Mouse (Mus musculus) MEL (cell line): ENCODE measurements around the gene Blm. TPM values are rescaled to one million over a fixed set of nuclear protein-coding genes. Genes with fewer than 3 reads are reported as not detected.

Experiments
- DNase-seq: peaks from one replicate; pipeline ENCODE4 v3.0.0; 2011; ENCODE audit warnings: low read depth, low spot score
- H3K27ac ChIP-seq: 2 replicates; pipeline ENCODE4 v1.5.1; 2012; ENCODE audit warnings: low read depth, mild to moderate bottlenecking, control low read depth, low read length, moderate library complexity; ENCODE audit not compliant: control insufficient read depth
- H3K27me3 ChIP-seq, 2 experiments: fragments of 150-350 bp in 1 of 2; sonication (generic) in 1 of 2; 2 replicates each; pipeline ENCODE4 v1.6.1; 2012; ENCODE audit warnings: low read length in 2 of 2, mild to moderate bottlenecking in 2 of 2, improper control_type of control experiment in 1 of 2, moderate library complexity in 1 of 2; ENCODE audit not compliant: insufficient read depth in 2 of 2, control insufficient read depth in 1 of 2
- H3K36me3 ChIP-seq, 2 experiments: 2 replicates each; pipeline ENCODE4 v1.6.1; 2012 to 2014; ENCODE audit warnings: low read length in 2 of 2, improper control_type of control experiment in 1 of 2, inconsistent platforms in 1 of 2, mild to moderate bottlenecking in 1 of 2; ENCODE audit not compliant: insufficient read depth in 2 of 2, control insufficient read depth in 1 of 2
- H3K4me1 ChIP-seq, 2 experiments: fragments of 150-350 bp in 1 of 2; sonication (generic) in 1 of 2; 2 replicates each; pipeline ENCODE4 v1.6.1; 2012; ENCODE audit warnings: low read length in 2 of 2, improper control_type of control experiment in 1 of 2, mild to moderate bottlenecking in 1 of 2; ENCODE audit not compliant: insufficient read depth in 2 of 2, control insufficient read depth in 1 of 2
- H3K4me3 ChIP-seq, 2 experiments: fragments of 150-350 bp in 1 of 2; sonication (generic) in 1 of 2; 2 replicates each; pipeline ENCODE4 v1.5.1; 2012; ENCODE audit warnings: low read depth in 2 of 2, low read length in 2 of 2, mild to moderate bottlenecking in 2 of 2, moderate library complexity in 2 of 2, control low read depth in 1 of 2, improper control_type of control experiment in 1 of 2; ENCODE audit not compliant: control insufficient read depth in 1 of 2, insufficient read depth in 1 of 2
- H3K79me2 ChIP-seq: 2 replicates; pipeline ENCODE4 v1.6.1; 2012; ENCODE audit warnings: mild to moderate bottlenecking, low read length, moderate library complexity; ENCODE audit not compliant: control insufficient read depth, poor library complexity, insufficient read depth
- H3K9ac ChIP-seq: 2 replicates; pipeline ENCODE4 v1.6.1; 2012; ENCODE audit warnings: low read depth, mild to moderate bottlenecking, control low read depth, low read length, moderate library complexity; ENCODE audit not compliant: control insufficient read depth, poor library complexity, severe bottlenecking
- H3K9me3 ChIP-seq: fragments of 150-350 bp; sonication (generic); replicated peaks from 2 replicates; pipeline ENCODE4 v1.6.1; 2012; ENCODE audit warnings: mild to moderate bottlenecking, low read length, improper control_type of control experiment, moderate library complexity; ENCODE audit not compliant: insufficient read depth
- BHLHE40 ChIP-seq: IDR thresholded peaks from 2 replicates; pipeline ENCODE4 v1.6.1; 2012; ENCODE audit warnings: low read depth, mild to moderate bottlenecking, inconsistent platforms, low read length, improper control_type of control experiment, borderline replicate concordance
- CHD2 ChIP-seq: IDR thresholded peaks from 2 replicates; pipeline ENCODE4 v1.6.1; 2011; ENCODE audit warnings: low read length, improper control_type of control experiment
- E2F4 ChIP-seq: IDR thresholded peaks from 2 replicates; pipeline ENCODE4 v1.6.1; 2011; ENCODE audit warnings: low read depth, low read length, improper control_type of control experiment, borderline replicate concordance
- ELF1 ChIP-seq: IDR thresholded peaks from 2 replicates; pipeline ENCODE4 v1.6.1; 2014; ENCODE audit warnings: low read depth, mild to moderate bottlenecking, inconsistent platforms, low read length, improper control_type of control experiment, moderate library complexity
- ETS1 ChIP-seq: IDR thresholded peaks from 2 replicates; pipeline ENCODE4 v1.6.1; 2012; ENCODE audit warnings: low read depth, mild to moderate bottlenecking, inconsistent platforms, low read length, improper control_type of control experiment, moderate library complexity
- GABPA ChIP-seq: IDR thresholded peaks from 2 replicates; pipeline ENCODE4 v1.6.1; 2012; ENCODE audit warnings: low read depth, mild to moderate bottlenecking, inconsistent platforms, low read length, improper control_type of control experiment, moderate library complexity
- KAT2A ChIP-seq: conservative IDR thresholded peaks from 2 replicates; pipeline ENCODE4 v1.6.1; 2012; ENCODE audit warnings: low read depth, low read length, improper control_type of control experiment, inconsistent platforms
- MAX ChIP-seq: IDR thresholded peaks from 2 replicates; pipeline ENCODE4 v1.6.1; 2011; ENCODE audit warnings: low read length, improper control_type of control experiment
- MXI1 ChIP-seq: IDR thresholded peaks from 2 replicates; pipeline ENCODE4 v1.6.1; 2011; ENCODE audit warnings: mild to moderate bottlenecking, low read depth, low read length, improper control_type of control experiment
- MYB ChIP-seq: IDR thresholded peaks from 2 replicates; pipeline ENCODE4 v1.6.1; 2011; ENCODE audit warnings: mild to moderate bottlenecking, low read depth, low read length, improper control_type of control experiment
- POLR2A ChIP-seq, 2 experiments: IDR thresholded peaks; 2 replicates each; pipeline ENCODE4 v1.6.1; 2011 to 2012; ENCODE audit warnings: low read length in 2 of 2, mild to moderate bottlenecking in 2 of 2, control low read depth in 1 of 2, improper control_type of control experiment in 1 of 2, low read depth in 1 of 2, moderate library complexity in 1 of 2; ENCODE audit not compliant: control insufficient read depth in 1 of 2, insufficient read depth in 1 of 2, poor library complexity in 1 of 2
- POLR2AphosphoS2 ChIP-seq: IDR thresholded peaks from 2 replicates; pipeline ENCODE4 v1.6.1; 2011; ENCODE audit warnings: low read length, improper control_type of control experiment
- POLR2AphosphoS5 ChIP-seq: IDR thresholded peaks from 2 replicates; pipeline ENCODE4 v1.6.1; 2012; ENCODE audit warnings: low read depth, borderline replicate concordance, mild to moderate bottlenecking, inconsistent platforms, low read length, moderate library complexity, mixed read lengths
- SIN3A ChIP-seq: IDR thresholded peaks from 2 replicates; pipeline ENCODE4 v1.6.1; 2012; ENCODE audit warnings: low read length, improper control_type of control experiment, inconsistent platforms
- TBP ChIP-seq: IDR thresholded peaks from 2 replicates; pipeline ENCODE4 v1.8.0; 2011; ENCODE audit warnings: low read depth, low read length, improper control_type of control experiment
- TCF12 ChIP-seq: IDR thresholded peaks from 2 replicates; pipeline ENCODE4 v1.6.1; 2014; ENCODE audit warnings: low read depth, mild to moderate bottlenecking, inconsistent platforms, low read length, improper control_type of control experiment, moderate library complexity
- ZKSCAN1 ChIP-seq: IDR thresholded peaks from 2 replicates; pipeline ENCODE4 v1.6.1; 2012; ENCODE audit warnings: low read depth, mild to moderate bottlenecking, inconsistent platforms, low read length, improper control_type of control experiment, moderate library complexity
- ZNF384 ChIP-seq: IDR thresholded peaks from 2 replicates; pipeline ENCODE4 v1.6.1; 2012; ENCODE audit warnings: low read depth, mild to moderate bottlenecking, inconsistent platforms, low read length, improper control_type of control experiment
- polyA plus RNA-seq, 2 experiments: library from polyadenylated mRNA; stranded (reverse) in 1 of 2; unstranded in 1 of 2; fragments of >175 nt in 1 of 2; fragments of >200 nt in 1 of 2; gene quantifications; 2 replicates each; pipeline versions ENCODE4 v1.2.1 to v1.2.4; 2012; ENCODE audit warnings: low replicate concordance in 2 of 2, low read depth in 1 of 2; ENCODE audit not compliant: insufficient read length in 2 of 2, insufficient read depth in 1 of 2, missing spikeins in 1 of 2
- total RNA-seq: library from RNA; depleted of rRNA; stranded (reverse); fragments of 300-350 nt; gene quantifications from 2 replicates; pipeline ENCODE4 v1.2.3, GENCODE M21; 2012

The Blm gene
- total and polyA plus RNA-seq, 3 experiments = 28.5 to 83.8 (median 52.0) TPM

- no peaks in the 10 kb centered on the region for H3K36me3 ChIP-seq
- no peak overlapping the region for H3K4me3 ChIP-seq
- no peaks in the 10 kb centered on the region for H3K27me3 ChIP-seq
- H3K79me2 ChIP-seq = no peaks in the 10 kb centered on the region
- H3K27ac ChIP-seq = no peak overlapping the region
- no peak overlapping the region for H3K9ac ChIP-seq
- DNase-seq = no peak
- no peaks in the 10 kb centered on the region for H3K9me3 ChIP-seq
- TF ChIP-seq ZKSCAN1 = no peak
- TF ChIP-seq ZNF384 = no peak
- TF ChIP-seq KAT2A = no peak
- TF ChIP-seq TCF12 = 0 out of 2 replicates have a peak, but pooled peaks have one; percentile 15
- TF ChIP-seq, all 39 proteins: peak for 1
- 0 out of 4 replicates have a peak, but pooled peaks cover 0 to 3% of the 10 kb centered on the region in 2 experiments for H3K4me1 ChIP-seq
Observed at GRCm38 (mm10) chr7:80561271-80561670, 26.4 kb upstream of the Blm start.

- no peaks in the 10 kb centered on the region for H3K9me3 ChIP-seq
- TF ChIP-seq ELF1 (no peak), POLR2AphosphoS2 (no peak), CHD2 (no peak), TCF12 (no peak), GABPA (no peak), POLR2AphosphoS5 (no peak), MAX (no peak), BHLHE40 (no peak), ETS1 (no peak), TBP (no peak), POLR2A (IDR thresholded peaks at IDR 0.05; ENCODE audit: control insufficient read depth in 1 of 2, insufficient read depth in 1 of 2, low read depth in 1 of 2, low read length in 2 of 2, poor library complexity in 1 of 2) (no peak), SIN3A (no peak), MXI1 (no peak), MYB (no peak), E2F4 (no peak)
- TF ChIP-seq, all 39 proteins: peak for 0
- Histone ChIP-seq H3K79me2 (no peaks in the 10 kb centered on the region), H3K27me3 (no peaks in the 10 kb centered on the region), H3K4me3 (no peak overlapping the region), H3K9ac (no peak overlapping the region), H3K27ac (no peak overlapping the region), H3K4me1 (0 out of 4 replicates have a peak, but pooled peaks cover 0 to 3% of the 10 kb centered on the region in 2 experiments), H3K36me3 (0 out of 4 replicates have a peak, but pooled peaks cover 0 to 2% of the 10 kb centered on the region in 2 experiments)
- DNase-seq = no peak
Observed at GRCm38 (mm10) chr7:80558572-80558971, 23.7 kb upstream of the Blm start.
